Mouse (Mus musculus): ENCODE results near the gene Gpcpd1. TPM values are rescaled to one million over a fixed set of nuclear protein-coding genes. Genes with fewer than 3 reads are reported as not detected.

Gene Gpcpd1
- polyA plus RNA-seq, 1 experiment from 2014 or later, result 70.6 TPM

GRCm38 (mm10) chr2:132509714-132510113 is 77.8 kb downstream of the Gpcpd1 start:
- Histone ChIP-seq H3K27ac (ENCODE audit: low read length) (no peak overlapping the region), H3K27me3 (ENCODE audit: control insufficient read depth, insufficient read depth, low read depth, low read length) (no peaks in the 10 kb centered on the region), H3K4me3 (ENCODE audit: low read depth, low read length) (no peak overlapping the region), H3K4me2 (ENCODE audit: low read depth, low read length) (no peak overlapping the region), H3K36me3 (ENCODE audit: control insufficient read depth, insufficient read depth) (no peaks in the 10 kb centered on the region), H3K4me1 (ENCODE audit: control insufficient read depth, low read depth, low read length) (peaks cover 15% of the 10 kb centered on the region), H3K9ac (ENCODE audit: low read depth, low read length) (no peak overlapping the region), H3K9me3 (replicated peaks; ENCODE audit: control insufficient read depth, low read length) (no peaks in the 10 kb centered on the region)
- WGBS (ENCODE audit: insufficient replicate concordance), result 32% methylated on average over 1 of the region's 1 CpGs
- ATAC-seq (ENCODE audit: low read depth), result no peak

- H3K9ac ChIP-seq (ENCODE audit: low read depth, low read length), result no peak overlapping the region
- peaks cover 15% of the 10 kb centered on the region for H3K4me1 ChIP-seq (ENCODE audit: control insufficient read depth, low read depth, low read length)
- no peak overlapping the region for H3K4me2 ChIP-seq (ENCODE audit: low read depth, low read length)
- WGBS (ENCODE audit: insufficient replicate concordance), result 54% methylated on average over 9 of the region's 9 CpGs
- no peak overlapping the region for H3K4me3 ChIP-seq (ENCODE audit: low read depth, low read length)
- no peaks in the 10 kb centered on the region for H3K36me3 ChIP-seq (ENCODE audit: control insufficient read depth, insufficient read depth)
- ATAC-seq (ENCODE audit: low read depth), result no peak
- H3K9me3 ChIP-seq (replicated peaks; ENCODE audit: control insufficient read depth, low read length), result no peaks in the 10 kb centered on the region
- no peaks in the 10 kb centered on the region for H3K27me3 ChIP-seq (ENCODE audit: control insufficient read depth, insufficient read depth, low read depth, low read length)
- H3K27ac ChIP-seq (ENCODE audit: low read length), result no peak overlapping the region
These were observed 78.3 kb downstream of the Gpcpd1 start for GRCm38 (mm10) chr2:132509261-132509660.

- no peaks in the 10 kb centered on the region for H3K27me3 ChIP-seq (ENCODE audit: control insufficient read depth, insufficient read depth, low read depth, low read length)
- ATAC-seq (ENCODE audit: low read depth), result no peak
- H3K9ac ChIP-seq (ENCODE audit: low read depth, low read length), result no peak overlapping the region
- H3K36me3 ChIP-seq (ENCODE audit: control insufficient read depth, insufficient read depth), result no peaks in the 10 kb centered on the region
- H3K4me2 ChIP-seq (ENCODE audit: low read depth, low read length), result no peak overlapping the region
- 49% methylated on average over 6 of the region's 6 CpGs for WGBS (ENCODE audit: insufficient replicate concordance)
- H3K27ac ChIP-seq (ENCODE audit: low read length), result no peak overlapping the region
- no peaks in the 10 kb centered on the region for H3K9me3 ChIP-seq (replicated peaks; ENCODE audit: control insufficient read depth, low read length)
- H3K4me3 ChIP-seq (ENCODE audit: low read depth, low read length), result no peak overlapping the region
- peaks cover 5% of the 10 kb centered on the region for H3K4me1 ChIP-seq (ENCODE audit: control insufficient read depth, low read depth, low read length)
These were observed 80.0 kb downstream of the Gpcpd1 start for GRCm38 (mm10) chr2:132507521-132507920.

- H3K36me3 ChIP-seq (ENCODE audit: control insufficient read depth, insufficient read depth), result no peaks in the 10 kb centered on the region
- H3K9ac ChIP-seq (ENCODE audit: low read depth, low read length), result no peak overlapping the region
- H3K27ac ChIP-seq (ENCODE audit: low read length), result no peak overlapping the region
- H3K27me3 ChIP-seq (ENCODE audit: control insufficient read depth, insufficient read depth, low read depth, low read length), result no peaks in the 10 kb centered on the region
- no peak for ATAC-seq (ENCODE audit: low read depth)
- no peaks in the 10 kb centered on the region for H3K9me3 ChIP-seq (replicated peaks; ENCODE audit: control insufficient read depth, low read length)
- H3K4me2 ChIP-seq (ENCODE audit: low read depth, low read length), result no peak overlapping the region
- H3K4me1 ChIP-seq (ENCODE audit: control insufficient read depth, low read depth, low read length), result peaks cover 2% of the 10 kb centered on the region
- WGBS (ENCODE audit: insufficient replicate concordance), result 71% methylated on average over 14 of the region's 14 CpGs
- no peak overlapping the region for H3K4me3 ChIP-seq (ENCODE audit: low read depth, low read length)
These were observed 80.4 kb downstream of the Gpcpd1 start for GRCm38 (mm10) chr2:132507091-132507490.

- H3K27ac ChIP-seq (ENCODE audit: low read length), result no peak overlapping the region
- H3K4me2 ChIP-seq (ENCODE audit: low read depth, low read length), result no peak overlapping the region
- H3K36me3 ChIP-seq (ENCODE audit: control insufficient read depth, insufficient read depth), result no peaks in the 10 kb centered on the region
- no peak for ATAC-seq (ENCODE audit: low read depth)
- H3K4me3 ChIP-seq (ENCODE audit: low read depth, low read length), result no peak overlapping the region
- no peaks in the 10 kb centered on the region for H3K27me3 ChIP-seq (ENCODE audit: control insufficient read depth, insufficient read depth, low read depth, low read length)
- WGBS (ENCODE audit: insufficient replicate concordance), result 75% methylated on average over 6 of the region's 6 CpGs
- H3K4me1 ChIP-seq (ENCODE audit: control insufficient read depth, low read depth, low read length), result no peaks in the 10 kb centered on the region
- H3K9ac ChIP-seq (ENCODE audit: low read depth, low read length), result no peak overlapping the region
- H3K9me3 ChIP-seq (replicated peaks; ENCODE audit: control insufficient read depth, low read length), result no peaks in the 10 kb centered on the region
These were observed 81.7 kb downstream of the Gpcpd1 start for GRCm38 (mm10) chr2:132505828-132506227.

- no peak overlapping the region for H3K27ac ChIP-seq (ENCODE audit: low read length)
- no peak overlapping the region for H3K4me3 ChIP-seq (ENCODE audit: low read depth, low read length)
- H3K36me3 ChIP-seq (ENCODE audit: control insufficient read depth, insufficient read depth), result no peaks in the 10 kb centered on the region
- no peaks in the 10 kb centered on the region for H3K4me1 ChIP-seq (ENCODE audit: control insufficient read depth, low read depth, low read length)
- no peak overlapping the region for H3K9ac ChIP-seq (ENCODE audit: low read depth, low read length)
- no peak for ATAC-seq (ENCODE audit: low read depth)
- WGBS (ENCODE audit: insufficient replicate concordance), result 69% methylated on average over 3 of the region's 3 CpGs
- H3K4me2 ChIP-seq (ENCODE audit: low read depth, low read length), result no peak overlapping the region
- H3K9me3 ChIP-seq (replicated peaks; ENCODE audit: control insufficient read depth, low read length), result no peaks in the 10 kb centered on the region
- no peaks in the 10 kb centered on the region for H3K27me3 ChIP-seq (ENCODE audit: control insufficient read depth, insufficient read depth, low read depth, low read length)
These were observed 89.2 kb downstream of the Gpcpd1 start for GRCm38 (mm10) chr2:132498344-132498743.

- 54% methylated on average over 7 of the region's 7 CpGs for WGBS (ENCODE audit: insufficient replicate concordance)
- Histone ChIP-seq H3K27me3 (ENCODE audit: control insufficient read depth, insufficient read depth, low read depth, low read length) (no peaks in the 10 kb centered on the region), H3K36me3 (ENCODE audit: control insufficient read depth, insufficient read depth) (no peaks in the 10 kb centered on the region), H3K27ac (ENCODE audit: low read length) (no peak overlapping the region), H3K4me3 (ENCODE audit: low read depth, low read length) (no peak overlapping the region), H3K4me1 (ENCODE audit: control insufficient read depth, low read depth, low read length) (no peaks in the 10 kb centered on the region), H3K4me2 (ENCODE audit: low read depth, low read length) (no peak overlapping the region), H3K9me3 (replicated peaks; ENCODE audit: control insufficient read depth, low read length) (no peaks in the 10 kb centered on the region), H3K9ac (ENCODE audit: low read depth, low read length) (no peak overlapping the region)
- ATAC-seq (ENCODE audit: low read depth), result no peak
These were observed 90.0 kb downstream of the Gpcpd1 start for GRCm38 (mm10) chr2:132497412-132498135.

- Histone ChIP-seq H3K4me3 (ENCODE audit: low read depth, low read length) (no peak overlapping the region), H3K27me3 (ENCODE audit: control insufficient read depth, insufficient read depth, low read depth, low read length) (no peaks in the 10 kb centered on the region), H3K9me3 (replicated peaks; ENCODE audit: control insufficient read depth, low read length) (no peaks in the 10 kb centered on the region), H3K9ac (ENCODE audit: low read depth, low read length) (no peak overlapping the region), H3K4me1 (ENCODE audit: control insufficient read depth, low read depth, low read length) (no peaks in the 10 kb centered on the region), H3K36me3 (ENCODE audit: control insufficient read depth, insufficient read depth) (no peaks in the 10 kb centered on the region), H3K27ac (ENCODE audit: low read length) (no peak overlapping the region), H3K4me2 (ENCODE audit: low read depth, low read length) (no peak overlapping the region)
- 55% methylated on average over 4 of the region's 4 CpGs for WGBS (ENCODE audit: insufficient replicate concordance)
- no peak for ATAC-seq (ENCODE audit: low read depth)
These were observed 94.3 kb downstream of the Gpcpd1 start for GRCm38 (mm10) chr2:132493184-132493583.

- H3K9ac ChIP-seq (ENCODE audit: low read depth, low read length), result no peak overlapping the region
- ATAC-seq (ENCODE audit: low read depth), result no peak
- H3K36me3 ChIP-seq (ENCODE audit: control insufficient read depth, insufficient read depth), result no peaks in the 10 kb centered on the region
- no peaks in the 10 kb centered on the region for H3K9me3 ChIP-seq (replicated peaks; ENCODE audit: control insufficient read depth, low read length)
- WGBS (ENCODE audit: insufficient replicate concordance), result 0% methylated on average over 1 of the region's 1 CpGs
- H3K4me3 ChIP-seq (ENCODE audit: low read depth, low read length), result no peak overlapping the region
- no peak overlapping the region for H3K27ac ChIP-seq (ENCODE audit: low read length)
- H3K27me3 ChIP-seq (ENCODE audit: control insufficient read depth, insufficient read depth, low read depth, low read length), result no peaks in the 10 kb centered on the region
- H3K4me1 ChIP-seq (ENCODE audit: control insufficient read depth, low read depth, low read length), result no peaks in the 10 kb centered on the region
- H3K4me2 ChIP-seq (ENCODE audit: low read depth, low read length), result no peak overlapping the region
These were observed 102.1 kb downstream of the Gpcpd1 start for GRCm38 (mm10) chr2:132485454-132485853.
